Mouse (Mus musculus) left cerebral cortex, adult 2 months (tissue): ENCODE results near the gene Slc6a6. TPM values are rescaled to one million over a fixed set of nuclear protein-coding genes. Genes with fewer than 3 reads are reported as not detected.
A peak's percentile ranks its signal among the peaks of the same experiment; 100 is the strongest.

Source experiments
- DNase-seq, 2 experiments: peaks; one replicate each; pipeline ENCODE4 v3.0.0; 2021 to 2022; ENCODE audit warnings: low spot score in 2 of 2, mixed read lengths in 1 of 2; ENCODE audit errors: extremely low spot score in 1 of 2
- H3K27ac ChIP-seq: fragments of 200-600 bp; 2 replicates; pipeline ENCODE4 v1.8.1; 2022
- H3K4me3 ChIP-seq: fragments of 200-600 bp; 2 replicates; pipeline ENCODE4 v1.8.1; 2022
- CTCF ChIP-seq: fragments of 200-600 bp; IDR thresholded peaks from 2 replicates; pipeline ENCODE4 v1.8.1; 2022; ENCODE audit warnings: antibody characterized with exemption, mild to moderate bottlenecking, moderate library complexity
- intact Hi-C: fragments of 180-260 bp; cut with DNase I; formaldehyde crosslinking; loops from one replicate; pipeline ENCODE4 v1.15.1; 2025
- long read RNA-seq, 2 experiments: library from polyadenylated mRNA; stranded (forward); transcript quantifications; one replicate each; pipeline ENCODE4 v2.0.0; 2021; ENCODE audit warnings: borderline mapping rate in 2 of 2
- total RNA-seq, 2 experiments: library from RNA; stranded (reverse); gene quantifications; 2 replicates each; pipeline ENCODE4 v1.2.3; 2021

The Slc6a6 gene
- 100 to 1,000 TPM; 127 to 147 TPM for total RNA-seq
- long read RNA-seq, experiment 1, full-length matches to known transcripts: 82 of 149 reads
- long read RNA-seq, experiment 1, partial matches to known transcripts: 13 of 149 reads
- long read RNA-seq, experiment 1, other reads (novel, unspliced or antisense): 54 of 149 reads
- long read RNA-seq, experiment 2, full-length matches to known transcripts: 49 of 115 reads
- long read RNA-seq, experiment 2, partial matches to known transcripts: 33 of 115 reads
- long read RNA-seq, experiment 2, other reads (novel, unspliced or antisense): 33 of 115 reads

GRCm38 (mm10) chr6:91683602-91684473, at the start of gene Slc6a6:
Slc6a6 (plus strand) TSS chr6:91684053.
- intact Hi-C loops: loop anchor here (1.0 to 5.0 kb wide), 4 partner anchors 35 to 157 kb away; no protein-coding TSS in a partner anchor
- TF ChIP-seq CTCF: no peak
- peak within 1 kb of the TSS; percentile 88 for H3K4me3 ChIP-seq
- peak; percentile 94 for DNase-seq
- peak within 1 kb of the TSS; percentile 97 for H3K27ac ChIP-seq

GRCm38 (mm10) chr6:91634417-91634816, 49.4 kb upstream of the Slc6a6 start:
- no peak overlapping the region for H3K4me3 ChIP-seq
- intact Hi-C loops: no loop called here
- DNase-seq: no peak
- no peak overlapping the region for H3K27ac ChIP-seq
- TF ChIP-seq CTCF: no peak

GRCm38 (mm10) chr6:91634876-91635275, 49.0 kb upstream of the Slc6a6 start:
- TF ChIP-seq CTCF: no peak
- Histone ChIP-seq H3K4me3 (no peak overlapping the region), H3K27ac (no peak overlapping the region)
- intact Hi-C loops: no loop called here
- DNase-seq: no peak

- intact Hi-C loops: no loop called here
- H3K4me3 ChIP-seq: no peak overlapping the region
- no peak for DNase-seq
- TF ChIP-seq CTCF: no peak
- no peak overlapping the region for H3K27ac ChIP-seq
Measured at GRCm38 (mm10) chr6:91638204-91638995, 45.5 kb upstream of the Slc6a6 start.

GRCm38 (mm10) chr6:91643011-91643410, 40.8 kb upstream of the Slc6a6 start:
- H3K27ac ChIP-seq: no peak overlapping the region
- no peak for DNase-seq
- no peak overlapping the region for H3K4me3 ChIP-seq
- intact Hi-C loops: no loop called here
- no peak for TF ChIP-seq CTCF

GRCm38 (mm10) chr6:91643416-91643921, 40.4 kb upstream of the Slc6a6 start:
- no peak for DNase-seq
- H3K4me3 ChIP-seq: no peak overlapping the region
- intact Hi-C loops: no loop called here
- no peak for TF ChIP-seq CTCF
- H3K27ac ChIP-seq: no peak overlapping the region

- TF ChIP-seq CTCF: no peak
- intact Hi-C loops: no loop called here
Measured at GRCm38 (mm10) chr6:91646019-91646418, 37.8 kb upstream of the Slc6a6 start.

GRCm38 (mm10) chr6:91646822-91647221, 37.0 kb upstream of the Slc6a6 start:
- H3K27ac ChIP-seq: no peak overlapping the region
- no peak overlapping the region for H3K4me3 ChIP-seq
- no peak for TF ChIP-seq CTCF
- intact Hi-C loops: no loop called here
- no peak for DNase-seq

More at GRCm38 (mm10) chr6:91646019-91646418, 37.8 kb upstream of the Slc6a6 start:
- no peak overlapping the region for H3K27ac ChIP-seq
- peak in 1 of 2 experiments; percentile 16 for DNase-seq
- H3K4me3 ChIP-seq: no peak overlapping the region

GRCm38 (mm10) chr6:91647385-91647791, 36.5 kb upstream of the Slc6a6 start:
- no peak for DNase-seq
- Histone ChIP-seq H3K4me3 (no peak overlapping the region), H3K27ac (no peak overlapping the region)
- intact Hi-C loops: no loop called here
- TF ChIP-seq CTCF: no peak

- no peak overlapping the region for H3K27ac ChIP-seq
- peak in 1 of 2 experiments; percentile 22 for DNase-seq
- intact Hi-C loops: no loop called here
- TF ChIP-seq CTCF: no peak
- no peak overlapping the region for H3K4me3 ChIP-seq
Measured at GRCm38 (mm10) chr6:91650255-91650654, 33.6 kb upstream of the Slc6a6 start.

- DNase-seq: no peak
Measured at GRCm38 (mm10) chr6:91652296-91652695, 31.6 kb upstream of the Slc6a6 start.

GRCm38 (mm10) chr6:91655244-91655643, 28.6 kb upstream of the Slc6a6 start:
- Histone ChIP-seq H3K4me3 (no peak overlapping the region), H3K27ac (no peak overlapping the region)
- no peak for TF ChIP-seq CTCF
- intact Hi-C loops: no loop called here
- no peak for DNase-seq

More at GRCm38 (mm10) chr6:91652296-91652695, 31.6 kb upstream of the Slc6a6 start:
- intact Hi-C loops: no loop called here
- TF ChIP-seq CTCF: no peak
- no peak overlapping the region for H3K4me3 ChIP-seq
- H3K27ac ChIP-seq: no peak overlapping the region
